Mouse (Mus musculus) E14TG2a.4 (cell line): ENCODE data around the gene Fam120b.

Source experiments
- CTCF ChIP-seq: conservative IDR thresholded peaks from 2 replicates; pipeline ENCODE4 v1.5.1; 2014; ENCODE audit warnings: low read length
- POU5F1 ChIP-seq: IDR thresholded peaks from 2 replicates; pipeline ENCODE4 v1.6.1; 2014; ENCODE audit warnings: low read length, borderline replicate concordance

DNA sequence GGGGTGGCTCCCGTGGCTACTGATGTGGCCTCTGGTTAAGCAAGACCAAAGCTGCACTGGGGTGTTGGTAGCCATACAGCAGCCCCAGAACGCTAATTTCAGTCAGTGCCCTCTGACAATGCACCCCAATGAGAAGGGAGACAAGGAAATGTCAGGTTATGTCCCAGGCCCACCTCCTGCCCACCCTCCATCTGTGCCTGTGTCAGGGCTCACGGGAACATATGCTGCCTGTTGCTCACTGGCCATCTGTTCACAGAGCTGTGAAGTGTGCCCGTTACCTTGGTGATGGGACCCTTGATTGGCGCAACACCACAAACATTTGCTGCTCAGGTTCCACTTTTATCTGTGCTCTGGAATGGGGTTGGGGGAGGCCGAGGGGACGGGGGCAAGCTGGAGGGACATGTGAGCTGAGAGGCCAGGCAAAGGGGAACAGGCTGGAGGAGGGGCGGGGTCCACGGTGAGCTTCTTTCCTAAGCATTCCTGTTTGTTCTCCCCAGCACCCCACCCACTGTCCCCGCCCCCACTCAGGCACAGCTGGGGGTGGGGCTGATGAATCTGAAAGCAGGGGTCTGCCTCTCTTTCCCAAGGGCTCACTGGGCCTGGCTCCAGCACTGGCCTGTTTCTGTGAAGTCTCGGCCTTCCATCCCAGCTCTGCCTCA lies 44.6 kb downstream of the Fam120b start:
- TF ChIP-seq CTCF (no peak), POU5F1 (no peak)
